Mouse (Mus musculus): ENCODE results near the gene Tent5b. TPM values are rescaled to one million over a fixed set of nuclear protein-coding genes. Genes with fewer than 3 reads are reported as not detected.
A peak's percentile ranks its signal among the peaks of the same experiment; 100 is the strongest.

Tent5b gene
- polyA plus RNA-seq (2016; fragmentation: Nextera tagmentation; extraction: Ambion mirVana) = 0.58 and 0.86 TPM in 2 replicates

DNA sequence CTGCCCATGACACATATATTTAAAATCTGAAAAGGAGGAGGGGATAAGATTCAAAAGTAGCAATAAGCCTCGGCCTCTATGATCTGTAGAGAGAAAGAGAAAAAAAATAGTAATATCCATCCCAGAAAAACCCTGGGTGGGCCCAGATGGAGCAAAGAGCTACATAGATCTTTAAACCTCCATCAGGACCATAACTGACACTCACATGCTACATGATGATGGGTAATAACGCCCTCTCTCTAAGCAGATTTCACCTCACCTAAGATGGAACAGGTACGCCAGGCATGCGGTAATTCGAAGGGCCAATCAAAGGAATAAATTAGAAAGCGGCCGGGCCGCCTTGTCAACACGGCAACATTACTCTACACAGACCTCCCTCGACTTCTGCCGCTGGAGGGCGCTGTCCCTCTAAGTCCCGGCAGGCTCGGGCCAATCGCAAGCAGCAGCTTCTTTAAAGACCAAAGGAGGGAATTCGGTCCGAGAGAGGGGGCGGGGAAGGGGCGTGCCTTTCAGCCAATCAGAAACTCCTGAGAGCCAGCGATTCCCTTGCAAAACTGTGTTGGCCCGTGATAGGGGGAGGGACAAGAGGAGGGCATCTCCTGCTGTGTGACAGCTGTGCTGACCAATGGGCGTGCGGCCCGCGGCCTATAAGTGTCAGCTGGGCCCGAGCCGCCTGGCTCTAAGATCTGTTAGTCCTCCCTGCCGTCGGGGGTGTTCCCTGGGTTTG is at the start of gene Tent5b:
Gene Tent5b, plus strand, starts transcription at position 675 of the 727 bp plus-strand sequence.
- WGBS = 3% methylated on average over 29 of the region's 29 CpGs
- peak within 1 kb of the TSS; percentile 65 for H3K27ac ChIP-seq (replicated peaks)
- peak within 1 kb of the TSS; percentile 56 for H3K4me3 ChIP-seq
- H3K36me3 ChIP-seq = no peaks in the 10 kb centered on the region
- no peaks in the 10 kb centered on the region for H3K9me3 ChIP-seq (replicated peaks)
- H3K4me1 ChIP-seq = peaks cover 22% of the 10 kb centered on the region
- DNase-seq (ENCODE audit: low spot score) = peak; percentile 99
- peaks cover 69% of the 10 kb centered on the region for H3K27me3 ChIP-seq (ENCODE audit: low read depth, poor library complexity, severe bottlenecking)

- no peak overlapping the region for H3K4me3 ChIP-seq
- no peaks in the 10 kb centered on the region for H3K36me3 ChIP-seq
- no peak for DNase-seq (ENCODE audit: low spot score)
- H3K27ac ChIP-seq (replicated peaks) = 0 out of 2 replicates have a peak overlapping the region, but pooled peaks have one; percentile 47
- no peaks in the 10 kb centered on the region; the same call in 1 of the 2 replicates for H3K27me3 ChIP-seq (ENCODE audit: low read depth, poor library complexity, severe bottlenecking)
- 53% methylated on average over 6 of the region's 6 CpGs for WGBS
- H3K4me1 ChIP-seq = peaks cover 26% of the 10 kb centered on the region
- H3K9me3 ChIP-seq (replicated peaks) = no peaks in the 10 kb centered on the region
Measured at GRCm38 (mm10) chr4:133431508-133431907, 48.4 kb upstream of the Tent5b start.

GRCm38 (mm10) chr4:133432560-133433171 is 47.3 kb upstream of the Tent5b start:
- Histone ChIP-seq H3K4me3 (peak overlapping the region; percentile 32; the same call in 1 of the 2 replicates), H3K27me3 (ENCODE audit: low read depth, poor library complexity, severe bottlenecking) (no peaks in the 10 kb centered on the region; the same call in 1 of the 2 replicates), H3K9me3 (replicated peaks) (no peaks in the 10 kb centered on the region), H3K36me3 (no peaks in the 10 kb centered on the region), H3K27ac (replicated peaks) (peak overlapping the region; percentile 71), H3K4me1 (peaks cover 21% of the 10 kb centered on the region)
- 27% methylated on average over 17 of the region's 17 CpGs for WGBS
- peak; percentile 48 for DNase-seq (ENCODE audit: low spot score)

GRCm38 (mm10) chr4:133435921-133436320 is 44.0 kb upstream of the Tent5b start:
- no peak for DNase-seq (ENCODE audit: low spot score)
- Histone ChIP-seq H3K9me3 (replicated peaks) (no peaks in the 10 kb centered on the region), H3K4me3 (no peak overlapping the region), H3K4me1 (peaks cover 51% of the 10 kb centered on the region), H3K27me3 (ENCODE audit: low read depth, poor library complexity, severe bottlenecking) (peaks cover 6% of the 10 kb centered on the region), H3K36me3 (no peaks in the 10 kb centered on the region), H3K27ac (replicated peaks) (no peak overlapping the region)
- 91% methylated on average over 11 of the region's 11 CpGs for WGBS

GRCm38 (mm10) chr4:133439460-133440376 is 40.2 kb upstream of the Tent5b start:
- WGBS = 11% methylated on average over 17 of the region's 17 CpGs
- H3K4me3 ChIP-seq = peak overlapping the region; percentile 47
- peaks cover 52% of the 10 kb centered on the region for H3K4me1 ChIP-seq
- H3K36me3 ChIP-seq = no peaks in the 10 kb centered on the region
- no peaks in the 10 kb centered on the region for H3K9me3 ChIP-seq (replicated peaks)
- H3K27ac ChIP-seq (replicated peaks) = peak overlapping the region; percentile 89
- peak; percentile 86 for DNase-seq (ENCODE audit: low spot score)
- H3K27me3 ChIP-seq (ENCODE audit: low read depth, poor library complexity, severe bottlenecking) = peaks cover 16% of the 10 kb centered on the region; the same call in 1 of the 2 replicates

DNA sequence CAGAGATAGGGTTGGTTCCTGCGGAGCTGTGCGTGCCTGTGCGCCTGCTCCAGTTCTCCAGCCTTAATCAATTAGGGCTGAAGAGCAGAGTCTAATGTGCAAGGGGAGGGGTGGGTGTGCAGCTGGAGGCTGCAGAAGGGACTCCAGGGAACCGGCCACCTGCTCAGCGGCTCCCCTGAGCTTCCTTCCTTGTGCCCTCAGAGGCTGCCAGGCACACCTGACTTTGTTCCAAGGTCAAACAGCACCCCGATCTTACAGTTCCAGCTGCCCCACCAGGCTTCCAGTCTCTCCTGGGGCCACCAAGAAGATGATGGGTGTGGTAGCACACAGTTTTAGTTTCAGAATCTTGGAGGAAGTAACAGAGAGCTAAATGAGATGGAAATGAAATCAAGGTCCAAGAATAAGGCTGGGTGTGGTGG is 39.5 kb upstream of the Tent5b start:
- no peak for DNase-seq (ENCODE audit: low spot score)
- H3K36me3 ChIP-seq = no peaks in the 10 kb centered on the region

GRCm38 (mm10) chr4:133442194-133442593 is 37.7 kb upstream of the Tent5b start:
- no peaks in the 10 kb centered on the region for H3K36me3 ChIP-seq
- H3K4me3 ChIP-seq = no peak overlapping the region
- 45% methylated on average over 3 of the region's 3 CpGs for WGBS
- no peaks in the 10 kb centered on the region for H3K9me3 ChIP-seq (replicated peaks)
- DNase-seq (ENCODE audit: low spot score) = no peak
- peaks cover 52% of the 10 kb centered on the region for H3K4me1 ChIP-seq
- peaks cover 16% of the 10 kb centered on the region for H3K27me3 ChIP-seq (ENCODE audit: low read depth, poor library complexity, severe bottlenecking)
- peak overlapping the region; percentile 75; the same call in 1 of the 2 replicates for H3K27ac ChIP-seq (replicated peaks)

More for the DNA sequence above, 39.5 kb upstream of the Tent5b start:
- H3K27me3 ChIP-seq (ENCODE audit: low read depth, poor library complexity, severe bottlenecking) = peaks cover 16% of the 10 kb centered on the region; the same call in 1 of the 2 replicates
- H3K9me3 ChIP-seq (replicated peaks) = no peaks in the 10 kb centered on the region
- H3K4me1 ChIP-seq = peaks cover 52% of the 10 kb centered on the region
- peak overlapping the region; percentile 47 for H3K4me3 ChIP-seq
- H3K27ac ChIP-seq (replicated peaks) = peak overlapping the region; percentile 89
- 7% methylated on average over 6 of the region's 6 CpGs for WGBS

GRCm38 (mm10) chr4:133443085-133443484 is 36.8 kb upstream of the Tent5b start:
- H3K4me1 ChIP-seq = peaks cover 52% of the 10 kb centered on the region
- H3K9me3 ChIP-seq (replicated peaks) = no peaks in the 10 kb centered on the region

GRCm38 (mm10) chr4:133445727-133446126 is 34.2 kb upstream of the Tent5b start:
- H3K27ac ChIP-seq (replicated peaks) = no peak overlapping the region
- H3K4me1 ChIP-seq = peaks cover 34% of the 10 kb centered on the region
- no peaks in the 10 kb centered on the region for H3K9me3 ChIP-seq (replicated peaks)
- H3K4me3 ChIP-seq = no peak overlapping the region
- 89% methylated on average over 5 of the region's 5 CpGs for WGBS
- DNase-seq (ENCODE audit: low spot score) = no peak
- H3K36me3 ChIP-seq = no peaks in the 10 kb centered on the region
- H3K27me3 ChIP-seq (ENCODE audit: low read depth, poor library complexity, severe bottlenecking) = peaks cover 21% of the 10 kb centered on the region

More at GRCm38 (mm10) chr4:133443085-133443484, 36.8 kb upstream of the Tent5b start:
- DNase-seq (ENCODE audit: low spot score) = no peak
- Histone ChIP-seq H3K27ac (replicated peaks) (peak overlapping the region; percentile 75), H3K36me3 (no peaks in the 10 kb centered on the region), H3K4me3 (no peak overlapping the region), H3K27me3 (ENCODE audit: low read depth, poor library complexity, severe bottlenecking) (peaks cover 22% of the 10 kb centered on the region)
- 58% methylated on average over 5 of the region's 5 CpGs for WGBS

- no peaks in the 10 kb centered on the region for H3K9me3 ChIP-seq (replicated peaks)
- peaks cover 9% of the 10 kb centered on the region; the same call in 1 of the 2 replicates for H3K27me3 ChIP-seq (ENCODE audit: low read depth, poor library complexity, severe bottlenecking)
- no peak for DNase-seq (ENCODE audit: low spot score)
- 62% methylated on average over 5 of the region's 5 CpGs for WGBS
- peaks cover 22% of the 10 kb centered on the region for H3K4me1 ChIP-seq
- 0 out of 2 replicates have a peak overlapping the region, but pooled peaks have one; percentile 17 for H3K27ac ChIP-seq (replicated peaks)
- no peak overlapping the region for H3K4me3 ChIP-seq
- no peaks in the 10 kb centered on the region for H3K36me3 ChIP-seq
Measured at GRCm38 (mm10) chr4:133447366-133447765, 32.6 kb upstream of the Tent5b start.

DNA sequence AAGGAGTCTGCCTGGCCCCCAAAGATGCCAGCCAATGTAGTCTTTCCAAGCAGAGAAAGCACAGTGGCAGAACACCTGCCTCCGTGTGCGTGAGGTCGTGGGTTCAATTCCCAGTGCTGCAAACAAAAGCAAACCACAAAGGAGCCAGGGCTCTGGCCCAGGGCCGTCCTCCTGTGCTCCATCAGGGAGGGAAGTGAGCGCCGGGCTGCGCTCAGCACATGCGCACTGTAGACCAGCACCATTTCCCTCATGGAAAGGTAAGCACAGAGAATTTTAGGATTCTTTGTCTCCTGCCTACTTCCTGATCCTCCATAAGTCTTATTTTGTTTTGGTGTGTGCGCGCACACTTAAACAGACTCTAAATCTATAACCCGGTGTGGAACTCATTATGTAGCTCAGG is 32.0 kb upstream of the Tent5b start:
- H3K27ac ChIP-seq (replicated peaks) = no peak overlapping the region
- H3K27me3 ChIP-seq (ENCODE audit: low read depth, poor library complexity, severe bottlenecking) = peaks cover 9% of the 10 kb centered on the region; the same call in 1 of the 2 replicates
- no peak for DNase-seq (ENCODE audit: low spot score)
- no peaks in the 10 kb centered on the region for H3K9me3 ChIP-seq (replicated peaks)
- 81% methylated on average over 11 of the region's 11 CpGs for WGBS
- peaks cover 19% of the 10 kb centered on the region for H3K4me1 ChIP-seq
- H3K36me3 ChIP-seq = no peaks in the 10 kb centered on the region
- no peak overlapping the region for H3K4me3 ChIP-seq

All from midbrain, embryonic 10.5 days (tissue).